Mouse (Mus musculus): ENCODE data around the gene Gm20388. TPM values are rescaled to one million over a fixed set of nuclear protein-coding genes. Genes with fewer than 3 reads are reported as not detected.

Gm20388 gene
- polyA plus RNA-seq, 1 experiment: 28.1 TPM

GRCm38 (mm10) chr8:121532381-121532780, 1621.7 kb downstream of the Gm20388 start:
- no peak overlapping the region for H3K9ac ChIP-seq (ENCODE audit: low read depth, poor library complexity, severe bottlenecking)
- H3K27ac ChIP-seq (ENCODE audit: insufficient read depth, low read length): no peak overlapping the region
- no peak for TF ChIP-seq EP300 (IDR thresholded peaks at IDR 0.05; ENCODE audit: insufficient read depth, low read depth, low read length)
- TF ChIP-seq POLR2A (IDR thresholded peaks at IDR 0.05; ENCODE audit: insufficient read depth, low read length): no peak
- TF ChIP-seq CTCF (IDR thresholded peaks at IDR 0.05; ENCODE audit: low read depth, low read length): peak; percentile 62
- no peaks in the 10 kb centered on the region for H3K36me3 ChIP-seq (ENCODE audit: control insufficient read depth, insufficient read depth, low read length, poor library complexity, severe bottlenecking)
- H3K27me3 ChIP-seq (ENCODE audit: control insufficient read depth, insufficient read depth, low read length, poor library complexity, severe bottlenecking): no peaks in the 10 kb centered on the region
- no peak overlapping the region for H3K4me3 ChIP-seq (ENCODE audit: low read depth, low read length)
- no peaks in the 10 kb centered on the region for H3K4me1 ChIP-seq (ENCODE audit: control insufficient read depth, insufficient read depth, low read length)
- no peaks in the 10 kb centered on the region for H3K9me3 ChIP-seq (replicated peaks; ENCODE audit: control insufficient read depth, insufficient read depth, low read length, poor library complexity, severe bottlenecking)

- Histone ChIP-seq H3K4me3 (ENCODE audit: low read depth, low read length) (no peak overlapping the region; the same call in 1 of the 2 replicates), H3K9ac (ENCODE audit: low read depth, poor library complexity, severe bottlenecking) (no peak overlapping the region), H3K36me3 (ENCODE audit: control insufficient read depth, insufficient read depth, low read length, poor library complexity, severe bottlenecking) (no peaks in the 10 kb centered on the region), H3K9me3 (replicated peaks; ENCODE audit: control insufficient read depth, insufficient read depth, low read length, poor library complexity, severe bottlenecking) (no peaks in the 10 kb centered on the region), H3K27me3 (ENCODE audit: control insufficient read depth, insufficient read depth, low read length, poor library complexity, severe bottlenecking) (no peaks in the 10 kb centered on the region), H3K4me1 (ENCODE audit: control insufficient read depth, insufficient read depth, low read length) (no peaks in the 10 kb centered on the region), H3K27ac (ENCODE audit: insufficient read depth, low read length) (no peak overlapping the region)
- no peak for TF ChIP-seq EP300 (IDR thresholded peaks at IDR 0.05; ENCODE audit: insufficient read depth, low read depth, low read length)
- TF ChIP-seq POLR2A (IDR thresholded peaks at IDR 0.05; ENCODE audit: insufficient read depth, low read length): no peak
These were observed 1631.2 kb downstream of the Gm20388 start for GRCm38 (mm10) chr8:121541862-121542261.

GRCm38 (mm10) chr8:121542901-121543300, 1632.3 kb downstream of the Gm20388 start:
- Histone ChIP-seq H3K9me3 (replicated peaks; ENCODE audit: control insufficient read depth, insufficient read depth, low read length, poor library complexity, severe bottlenecking) (no peaks in the 10 kb centered on the region), H3K27me3 (ENCODE audit: control insufficient read depth, insufficient read depth, low read length, poor library complexity, severe bottlenecking) (no peaks in the 10 kb centered on the region), H3K4me1 (ENCODE audit: control insufficient read depth, insufficient read depth, low read length) (no peaks in the 10 kb centered on the region), H3K9ac (ENCODE audit: low read depth, poor library complexity, severe bottlenecking) (no peak overlapping the region), H3K4me3 (ENCODE audit: low read depth, low read length) (no peak overlapping the region), H3K36me3 (ENCODE audit: control insufficient read depth, insufficient read depth, low read length, poor library complexity, severe bottlenecking) (no peaks in the 10 kb centered on the region), H3K27ac (ENCODE audit: insufficient read depth, low read length) (no peak overlapping the region)
- no peak for TF ChIP-seq EP300 (IDR thresholded peaks at IDR 0.05; ENCODE audit: insufficient read depth, low read depth, low read length)
- no peak for TF ChIP-seq POLR2A (IDR thresholded peaks at IDR 0.05; ENCODE audit: insufficient read depth, low read length)
- TF ChIP-seq CTCF (IDR thresholded peaks at IDR 0.05; ENCODE audit: low read depth, low read length): no peak

- Histone ChIP-seq H3K9me3 (replicated peaks; ENCODE audit: control insufficient read depth, insufficient read depth, low read length, poor library complexity, severe bottlenecking) (no peaks in the 10 kb centered on the region), H3K4me1 (ENCODE audit: control insufficient read depth, insufficient read depth, low read length) (no peaks in the 10 kb centered on the region), H3K27ac (ENCODE audit: insufficient read depth, low read length) (no peak within 1 kb of the TSS), H3K36me3 (ENCODE audit: control insufficient read depth, insufficient read depth, low read length, poor library complexity, severe bottlenecking) (no peaks in the 10 kb centered on the region), H3K4me3 (ENCODE audit: low read depth, low read length) (no peak within 1 kb of the TSS), H3K27me3 (ENCODE audit: control insufficient read depth, insufficient read depth, low read length, poor library complexity, severe bottlenecking) (no peaks in the 10 kb centered on the region), H3K9ac (ENCODE audit: low read depth, poor library complexity, severe bottlenecking) (no peak within 1 kb of the TSS)
- TF ChIP-seq POLR2A (IDR thresholded peaks at IDR 0.05; ENCODE audit: insufficient read depth, low read length): no peak
- no peak for TF ChIP-seq EP300 (IDR thresholded peaks at IDR 0.05; ENCODE audit: insufficient read depth, low read depth, low read length)
- no peak for TF ChIP-seq CTCF (IDR thresholded peaks at IDR 0.05; ENCODE audit: low read depth, low read length)
These were observed 1633.7 kb downstream of the Gm20388 start, which contains the start of gene 1700018B08Rik for GRCm38 (mm10) chr8:121544276-121544785. Gene 1700018B08Rik (minus strand): TSS chr8:121544320.

GRCm38 (mm10) chr8:121544936-121545335, 1634.3 kb downstream of the Gm20388 start:
- no peak for TF ChIP-seq CTCF (IDR thresholded peaks at IDR 0.05; ENCODE audit: low read depth, low read length)
- TF ChIP-seq POLR2A (IDR thresholded peaks at IDR 0.05; ENCODE audit: insufficient read depth, low read length): no peak
- no peak for TF ChIP-seq EP300 (IDR thresholded peaks at IDR 0.05; ENCODE audit: insufficient read depth, low read depth, low read length)
- Histone ChIP-seq H3K4me1 (ENCODE audit: control insufficient read depth, insufficient read depth, low read length) (no peaks in the 10 kb centered on the region), H3K9ac (ENCODE audit: low read depth, poor library complexity, severe bottlenecking) (no peak overlapping the region), H3K27me3 (ENCODE audit: control insufficient read depth, insufficient read depth, low read length, poor library complexity, severe bottlenecking) (no peaks in the 10 kb centered on the region), H3K9me3 (replicated peaks; ENCODE audit: control insufficient read depth, insufficient read depth, low read length, poor library complexity, severe bottlenecking) (no peaks in the 10 kb centered on the region), H3K36me3 (ENCODE audit: control insufficient read depth, insufficient read depth, low read length, poor library complexity, severe bottlenecking) (no peaks in the 10 kb centered on the region), H3K27ac (ENCODE audit: insufficient read depth, low read length) (no peak overlapping the region), H3K4me3 (ENCODE audit: low read depth, low read length) (no peak overlapping the region)

- peak; percentile 70 for TF ChIP-seq CTCF (IDR thresholded peaks at IDR 0.05; ENCODE audit: low read depth, low read length)
- no peak for TF ChIP-seq POLR2A (IDR thresholded peaks at IDR 0.05; ENCODE audit: insufficient read depth, low read length)
- TF ChIP-seq EP300 (IDR thresholded peaks at IDR 0.05; ENCODE audit: insufficient read depth, low read depth, low read length): no peak
- H3K9ac ChIP-seq (ENCODE audit: low read depth, poor library complexity, severe bottlenecking): no peak overlapping the region
These were observed 1636.5 kb downstream of the Gm20388 start for GRCm38 (mm10) chr8:121547132-121547531.

More at GRCm38 (mm10) chr8:121547132-121547531, 1636.5 kb downstream of the Gm20388 start:
- Histone ChIP-seq H3K4me1 (ENCODE audit: control insufficient read depth, insufficient read depth, low read length) (no peaks in the 10 kb centered on the region), H3K9me3 (replicated peaks; ENCODE audit: control insufficient read depth, insufficient read depth, low read length, poor library complexity, severe bottlenecking) (no peaks in the 10 kb centered on the region), H3K27me3 (ENCODE audit: control insufficient read depth, insufficient read depth, low read length, poor library complexity, severe bottlenecking) (no peaks in the 10 kb centered on the region), H3K36me3 (ENCODE audit: control insufficient read depth, insufficient read depth, low read length, poor library complexity, severe bottlenecking) (0 out of 2 replicates have a peak, but pooled peaks cover 4% of the 10 kb centered on the region), H3K4me3 (ENCODE audit: low read depth, low read length) (no peak overlapping the region), H3K27ac (ENCODE audit: insufficient read depth, low read length) (no peak overlapping the region)

Data from ES-Bruce4 (cell line).